Mouse (Mus musculus) midbrain, embryonic 13.5 days (tissue): ENCODE results near the gene Tie1. TPM values are rescaled to one million over a fixed set of nuclear protein-coding genes. Genes with fewer than 3 reads are reported as not detected.

Experiments
- ATAC-seq: fragments of 200-750 bp; cut with Nextera tagmentation; 2 replicates; pipeline ENCODE4 v1.8.0; 2017; ENCODE audit warnings: mild to moderate bottlenecking, moderate TSS enrichment, moderate library complexity
- H3K27ac ChIP-seq: fragments of 300-500 bp; sonication (generic); 2 replicates; pipeline ENCODE4 v1.5.1; 2015; ENCODE audit warnings: inconsistent platforms, mild to moderate bottlenecking, moderate library complexity
- H3K27me3 ChIP-seq: fragments of 300-500 bp; sonication (generic); 2 replicates; pipeline ENCODE4 v1.6.1; 2015; ENCODE audit warnings: mild to moderate bottlenecking, inconsistent platforms
- H3K36me3 ChIP-seq: fragments of 300-500 bp; sonication (generic); 2 replicates; pipeline ENCODE4 v1.6.1; 2015; ENCODE audit warnings: mild to moderate bottlenecking, inconsistent platforms
- H3K4me1 ChIP-seq: fragments of 300-500 bp; sonication (generic); replicated peaks from 2 replicates; pipeline ENCODE4 v1.6.1; 2015; ENCODE audit warnings: inconsistent platforms
- H3K4me2 ChIP-seq: fragments of 300-500 bp; sonication (generic); replicated peaks from 2 replicates; pipeline ENCODE4 v1.6.1; 2015; ENCODE audit warnings: moderate library complexity, mild to moderate bottlenecking, inconsistent platforms
- H3K4me3 ChIP-seq: fragments of 300-500 bp; sonication (generic); replicated peaks from 2 replicates; pipeline ENCODE4 v1.5.1; 2015; ENCODE audit warnings: mild to moderate bottlenecking, inconsistent platforms
- H3K9ac ChIP-seq: fragments of 300-500 bp; sonication (generic); replicated peaks from 2 replicates; pipeline ENCODE4 v1.6.1; 2015; ENCODE audit warnings: mild to moderate bottlenecking, inconsistent platforms
- H3K9me3 ChIP-seq: fragments of 300-500 bp; sonication (generic); 2 replicates; pipeline ENCODE4 v1.6.1; 2016; ENCODE audit warnings: mild to moderate bottlenecking, inconsistent platforms
- WGBS: fragments of 180-500 bp; shearing (Covaris S2); methylation state at CpG from one replicate; pipeline ENCODE4 v1.1.7; 2015; 5-methylcytosine and 5-hydroxymethylcytosine counted together
- polyA plus RNA-seq: library from polyadenylated mRNA; unstranded; fragments of >200 nt; fragmentation: Nextera tagmentation; extraction: Ambion mirVana; gene quantifications from 2 replicates; pipeline ENCODE4 v1.2.1, GENCODE M21; 2015

The Tie1 gene
- 13.7 and 14.4 TPM in 2 replicates for polyA plus RNA-seq

- peak; percentile 48; the same call in 1 of the 2 replicates for ATAC-seq
- Histone ChIP-seq H3K4me3 (no peak within 1 kb of the TSS), H3K4me2 (no peak within 1 kb of the TSS), H3K36me3 (no peaks in the 10 kb centered on the region), H3K4me1 (no peaks in the 10 kb centered on the region), H3K27ac (no peak within 1 kb of the TSS), H3K9ac (no peak within 1 kb of the TSS), H3K9me3 (no peaks in the 10 kb centered on the region), H3K27me3 (no peaks in the 10 kb centered on the region)
- 83% methylated on average over 8 of the region's 8 CpGs for WGBS
These were observed at the start of gene Tie1 for GRCm38 (mm10) chr4:118489717-118490132. Gene Tie1, minus strand, starts transcription at chr4:118490061.

GRCm38 (mm10) chr4:118537801-118538200, 47.9 kb upstream of the Tie1 start:
- no peaks in the 10 kb centered on the region for H3K9me3 ChIP-seq
- no peak overlapping the region for H3K4me2 ChIP-seq
- H3K36me3 ChIP-seq, result no peaks in the 10 kb centered on the region
- H3K27ac ChIP-seq, result no peak overlapping the region
- WGBS, result 50% methylated on average over 6 of the region's 6 CpGs
- no peak overlapping the region for H3K9ac ChIP-seq
- no peaks in the 10 kb centered on the region for H3K4me1 ChIP-seq
- H3K4me3 ChIP-seq, result no peak overlapping the region
- ATAC-seq, result no peak
- H3K27me3 ChIP-seq, result peaks cover 18% of the 10 kb centered on the region; the same call in 1 of the 2 replicates

- no peak overlapping the region for H3K4me3 ChIP-seq
- H3K36me3 ChIP-seq, result no peaks in the 10 kb centered on the region
- H3K4me2 ChIP-seq, result no peak overlapping the region
- ATAC-seq, result no peak
- H3K4me1 ChIP-seq, result no peaks in the 10 kb centered on the region
- 77% methylated on average over 6 of the region's 6 CpGs for WGBS
- no peak overlapping the region for H3K9ac ChIP-seq
- H3K9me3 ChIP-seq, result no peaks in the 10 kb centered on the region
- H3K27ac ChIP-seq, result no peak overlapping the region
- no peaks in the 10 kb centered on the region for H3K27me3 ChIP-seq
These were observed 45.7 kb upstream of the Tie1 start for GRCm38 (mm10) chr4:118535610-118536009.

- Histone ChIP-seq H3K27ac (no peak overlapping the region), H3K4me2 (no peak overlapping the region), H3K27me3 (no peaks in the 10 kb centered on the region), H3K4me3 (no peak overlapping the region), H3K9me3 (no peaks in the 10 kb centered on the region), H3K4me1 (no peaks in the 10 kb centered on the region), H3K36me3 (no peaks in the 10 kb centered on the region), H3K9ac (no peak overlapping the region)
- 88% methylated on average over 7 of the region's 7 CpGs for WGBS
- ATAC-seq, result no peak
These were observed 43.7 kb upstream of the Tie1 start for GRCm38 (mm10) chr4:118533605-118534004.

GRCm38 (mm10) chr4:118533156-118533555, 43.3 kb upstream of the Tie1 start:
- no peak overlapping the region for H3K4me3 ChIP-seq
- no peak for ATAC-seq
- H3K4me2 ChIP-seq, result no peak overlapping the region
- H3K27me3 ChIP-seq, result no peaks in the 10 kb centered on the region
- H3K4me1 ChIP-seq, result no peaks in the 10 kb centered on the region
- H3K9me3 ChIP-seq, result no peaks in the 10 kb centered on the region
- 51% methylated on average over 3 of the region's 4 CpGs for WGBS
- no peak overlapping the region for H3K9ac ChIP-seq
- no peaks in the 10 kb centered on the region for H3K36me3 ChIP-seq
- no peak overlapping the region for H3K27ac ChIP-seq

GRCm38 (mm10) chr4:118532663-118533062, 42.8 kb upstream of the Tie1 start:
- no peaks in the 10 kb centered on the region for H3K4me1 ChIP-seq
- 80% methylated on average over 5 of the region's 5 CpGs for WGBS
- ATAC-seq, result no peak

GRCm38 (mm10) chr4:118527720-118528119, 37.9 kb upstream of the Tie1 start:
- Histone ChIP-seq H3K4me1 (no peaks in the 10 kb centered on the region), H3K9me3 (no peaks in the 10 kb centered on the region), H3K36me3 (no peaks in the 10 kb centered on the region), H3K9ac (no peak overlapping the region), H3K4me2 (no peak overlapping the region), H3K27ac (no peak overlapping the region), H3K4me3 (no peak overlapping the region), H3K27me3 (no peaks in the 10 kb centered on the region)
- 82% methylated on average over 6 of the region's 6 CpGs for WGBS
- no peak for ATAC-seq

More at GRCm38 (mm10) chr4:118532663-118533062, 42.8 kb upstream of the Tie1 start:
- Histone ChIP-seq H3K4me2 (no peak overlapping the region), H3K9me3 (no peaks in the 10 kb centered on the region), H3K27ac (no peak overlapping the region), H3K9ac (no peak overlapping the region), H3K4me3 (no peak overlapping the region), H3K27me3 (no peaks in the 10 kb centered on the region), H3K36me3 (no peaks in the 10 kb centered on the region)

- Histone ChIP-seq H3K4me1 (no peaks in the 10 kb centered on the region), H3K4me2 (no peak overlapping the region), H3K9ac (no peak overlapping the region), H3K27me3 (no peaks in the 10 kb centered on the region), H3K9me3 (no peaks in the 10 kb centered on the region), H3K27ac (no peak overlapping the region), H3K4me3 (no peak overlapping the region), H3K36me3 (no peaks in the 10 kb centered on the region)
- 44% methylated on average over 5 of the region's 5 CpGs for WGBS
- ATAC-seq, result no peak
These were observed 37.4 kb upstream of the Tie1 start for GRCm38 (mm10) chr4:118527335-118527681.

- Histone ChIP-seq H3K27me3 (no peaks in the 10 kb centered on the region), H3K4me3 (no peak within 1 kb of the TSS)
- 33% methylated on average over 17 of the region's 17 CpGs for WGBS
These were observed 36.8 kb upstream of the Tie1 start, which contains the start of gene 2610528J11Rik for GRCm38 (mm10) chr4:118526408-118527334. Gene 2610528J11Rik, plus strand, starts transcription at chr4:118526999.

GRCm38 (mm10) chr4:118525779-118526178, 35.9 kb upstream of the Tie1 start:
- no peak overlapping the region for H3K9ac ChIP-seq
- no peaks in the 10 kb centered on the region for H3K27me3 ChIP-seq
- H3K27ac ChIP-seq, result no peak overlapping the region
- H3K4me3 ChIP-seq, result no peak overlapping the region
- no peaks in the 10 kb centered on the region for H3K9me3 ChIP-seq
- H3K36me3 ChIP-seq, result no peaks in the 10 kb centered on the region
- WGBS, result 91% methylated on average over 3 of the region's 3 CpGs
- ATAC-seq, result no peak
- H3K4me2 ChIP-seq, result no peak overlapping the region
- H3K4me1 ChIP-seq, result no peaks in the 10 kb centered on the region

More at GRCm38 (mm10) chr4:118526408-118527334, 36.8 kb upstream of the Tie1 start, which contains the start of gene 2610528J11Rik:
- no peaks in the 10 kb centered on the region for H3K9me3 ChIP-seq
- no peak within 1 kb of the TSS for H3K9ac ChIP-seq
- no peaks in the 10 kb centered on the region for H3K4me1 ChIP-seq
- no peak for ATAC-seq
- no peaks in the 10 kb centered on the region for H3K36me3 ChIP-seq
- no peak within 1 kb of the TSS for H3K27ac ChIP-seq
- no peak within 1 kb of the TSS for H3K4me2 ChIP-seq

- Histone ChIP-seq H3K27ac (no peak overlapping the region), H3K4me3 (no peak overlapping the region), H3K4me2 (no peak overlapping the region), H3K4me1 (no peaks in the 10 kb centered on the region), H3K9me3 (no peaks in the 10 kb centered on the region), H3K27me3 (no peaks in the 10 kb centered on the region; the same call in 1 of the 2 replicates), H3K9ac (no peak overlapping the region), H3K36me3 (no peaks in the 10 kb centered on the region)
- no peak for ATAC-seq
- WGBS, result 80% methylated on average over 7 of the region's 7 CpGs
These were observed 34.1 kb upstream of the Tie1 start for GRCm38 (mm10) chr4:118523976-118524375.

GRCm38 (mm10) chr4:118522248-118522647, 32.4 kb upstream of the Tie1 start:
- no peak overlapping the region for H3K9ac ChIP-seq
- no peak overlapping the region for H3K27ac ChIP-seq
- no peak overlapping the region for H3K4me2 ChIP-seq
- no peaks in the 10 kb centered on the region for H3K36me3 ChIP-seq
- no peaks in the 10 kb centered on the region for H3K9me3 ChIP-seq
- ATAC-seq, result no peak
- 87% methylated on average over 7 of the region's 7 CpGs for WGBS
- peaks cover 6% of the 10 kb centered on the region; the same call in 1 of the 2 replicates for H3K27me3 ChIP-seq
- no peak overlapping the region for H3K4me3 ChIP-seq
- peaks cover 4% of the 10 kb centered on the region for H3K4me1 ChIP-seq
